Mouse (Mus musculus) gastrocnemius, adult 18-20 months (tissue): ENCODE data around the gene Sesn1. TPM values are rescaled to one million over a fixed set of nuclear protein-coding genes. Genes with fewer than 3 reads are reported as not detected.
"Not testable (repeated sequence)": the region's sequence is repeated elsewhere in the genome, so short reads cannot be mapped to it uniquely, and the experiment has no call there.

Source experiments
- DNase-seq: peaks from one replicate; pipeline ENCODE4 v3.0.0; 2021; ENCODE audit warnings: low spot score
- total RNA-seq, 2 experiments: library from RNA; stranded (reverse); gene quantifications; 2 replicates each; pipeline ENCODE4 v1.2.3; 2021

The Sesn1 gene
- total RNA-seq, 2 experiments from 2014 or later = 17.0 to 40.1 TPM

- no peak for DNase-seq
These were observed 10.7 kb downstream of the Sesn1 start for GRCm38 (mm10) chr10:41820401-41820800.

GRCm38 (mm10) chr10:41821171-41821570 is 11.4 kb downstream of the Sesn1 start:
- DNase-seq = no peak

DNA sequence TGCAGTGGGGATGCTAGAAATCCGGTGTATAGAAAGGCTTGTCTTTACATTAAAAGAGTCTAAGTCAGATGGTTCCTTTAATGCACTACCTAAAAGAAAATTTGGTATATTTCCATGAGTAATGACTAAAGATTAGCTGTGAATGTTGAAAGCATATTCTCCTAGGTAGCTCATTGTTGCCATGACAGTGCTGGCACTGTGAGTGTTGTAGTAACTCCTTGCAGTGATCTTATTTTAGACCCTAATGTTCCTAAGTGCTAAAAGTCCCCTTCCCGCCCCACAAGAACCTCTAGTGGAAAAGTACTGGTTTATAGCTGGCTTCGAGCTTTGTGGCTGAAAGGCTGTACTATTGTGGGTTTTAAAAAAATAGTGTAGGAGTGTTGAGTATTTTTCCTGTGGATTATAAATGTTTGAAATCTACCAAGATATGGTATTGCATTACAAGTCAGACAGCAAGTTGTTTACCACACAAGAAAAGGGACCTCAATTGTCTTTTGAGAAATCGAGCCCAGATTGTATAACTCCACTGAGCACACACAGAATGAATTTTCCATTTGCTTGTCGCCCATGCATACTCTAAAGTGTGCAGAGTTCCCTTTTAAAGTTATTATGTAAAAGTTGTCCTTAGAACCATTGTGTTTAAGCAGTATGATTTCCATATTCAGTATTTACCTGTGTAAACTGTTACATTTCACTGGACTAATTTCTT is 13.0 kb downstream of the Sesn1 start:
- DNase-seq = peak; percentile 38

DNA sequence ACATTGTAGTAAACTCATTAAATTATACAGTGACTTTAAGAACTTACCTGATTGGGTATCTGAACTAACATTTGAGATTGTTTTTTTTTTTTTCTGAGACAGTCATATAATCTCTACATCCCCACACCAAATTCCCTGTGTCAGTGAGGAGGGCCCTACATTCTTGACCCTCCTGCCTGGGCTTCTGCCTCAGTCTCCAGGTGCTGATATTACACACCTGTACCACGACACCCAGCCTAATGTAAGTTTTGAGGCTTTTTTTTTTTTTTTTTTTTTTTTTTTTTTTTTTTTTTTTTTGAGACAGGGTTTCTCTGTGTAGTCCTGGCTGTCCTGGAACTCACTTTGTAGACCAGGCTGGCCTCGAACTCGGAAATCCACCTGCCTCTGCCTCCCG is 13.5 kb downstream of the Sesn1 start:
- DNase-seq = not testable (repeated sequence)

GRCm38 (mm10) chr10:41823916-41824315 is 14.2 kb downstream of the Sesn1 start:
- DNase-seq = no peak

GRCm38 (mm10) chr10:41825041-41825440 is 15.3 kb downstream of the Sesn1 start:
- DNase-seq = no peak

DNA sequence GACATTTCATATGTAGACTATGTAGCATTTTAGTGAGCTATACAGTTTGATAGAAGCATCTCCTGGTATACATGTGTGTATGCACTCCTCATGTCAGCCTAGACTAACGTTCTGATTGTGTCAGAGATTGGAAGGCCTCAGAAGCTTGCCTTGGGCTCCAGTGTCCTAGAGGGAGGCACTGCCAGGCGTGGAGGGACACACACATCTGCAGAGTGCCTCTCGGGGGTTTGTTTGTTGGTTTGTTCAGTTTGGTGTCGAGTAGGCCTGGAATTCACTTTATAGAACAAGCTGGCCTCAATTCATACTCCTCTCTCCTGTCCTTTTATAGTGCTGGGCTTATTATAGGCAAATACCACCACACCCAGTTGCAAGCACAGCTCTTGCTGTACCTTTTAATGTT is 16.3 kb downstream of the Sesn1 start:
- DNase-seq = no peak

DNA sequence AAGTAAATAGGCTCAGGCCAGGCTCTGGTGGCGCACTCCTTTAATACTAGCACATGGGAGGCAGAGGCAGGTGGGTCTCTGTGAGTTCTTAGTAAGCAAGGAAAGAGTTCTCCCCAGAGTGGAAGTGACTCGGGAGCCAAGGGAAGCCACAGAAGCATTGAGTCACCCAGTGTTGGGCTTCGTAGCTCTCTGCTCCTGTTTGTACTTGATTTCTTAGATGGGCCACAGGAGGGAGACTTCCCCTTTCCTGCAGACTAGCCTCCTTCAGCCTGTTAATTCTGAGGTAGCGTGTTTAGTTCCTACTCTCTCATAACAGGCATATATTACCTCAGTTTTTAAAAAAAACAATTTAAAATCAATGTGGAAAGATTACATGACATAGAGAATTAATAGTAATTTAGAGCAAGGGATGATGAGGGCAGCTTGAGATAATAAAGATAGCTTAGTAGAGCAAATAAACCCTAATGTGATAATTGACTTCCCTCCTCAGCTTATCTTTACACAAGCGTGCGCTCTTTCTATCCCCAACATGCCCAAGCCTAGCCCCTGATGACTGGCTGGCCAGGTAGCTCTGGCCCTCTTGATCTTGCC is 16.9 kb downstream of the Sesn1 start:
- DNase-seq = no peak

DNA sequence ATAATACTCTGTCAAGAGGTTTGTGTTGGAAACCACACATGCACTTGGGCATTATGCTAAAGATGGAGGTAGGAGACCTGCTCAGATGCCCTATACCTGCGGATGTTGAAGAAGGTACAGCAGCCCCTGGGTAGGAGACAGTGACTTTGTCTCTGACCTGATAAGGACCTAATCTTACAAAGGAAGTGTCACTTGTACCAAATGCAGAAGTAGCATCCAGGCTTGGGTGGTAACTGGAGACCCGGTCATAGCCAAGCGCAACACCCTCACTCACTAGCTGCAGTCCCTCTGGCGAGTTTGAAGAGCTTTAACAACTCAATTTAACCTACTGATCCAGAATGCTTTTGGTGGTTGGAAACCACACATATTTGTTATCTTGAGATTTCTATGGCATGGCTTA is 18.0 kb downstream of the Sesn1 start:
- DNase-seq = no peak

DNA sequence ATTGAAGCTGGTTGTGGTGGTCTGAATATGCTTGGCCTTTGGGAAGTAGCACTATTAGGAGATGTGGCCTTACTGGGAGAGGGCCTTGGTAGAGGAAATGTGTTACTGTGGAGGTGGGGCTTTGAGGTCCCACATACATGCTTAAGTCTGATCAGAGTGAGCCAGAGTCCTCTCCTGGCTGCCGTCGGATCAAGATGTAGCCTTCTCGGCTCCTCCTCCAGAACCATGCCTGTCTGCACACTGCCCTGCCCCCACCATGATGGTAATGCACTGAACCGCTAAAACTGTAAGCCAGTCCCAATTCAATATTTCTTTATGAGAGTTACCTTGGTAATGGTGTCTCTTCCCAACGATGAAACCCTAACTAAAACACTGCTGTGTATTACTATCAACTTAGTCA is 19.5 kb downstream of the Sesn1 start:
- no peak for DNase-seq

GRCm38 (mm10) chr10:41829980-41830379 is 20.2 kb downstream of the Sesn1 start:
- no peak for DNase-seq

GRCm38 (mm10) chr10:41830445-41830844 is 20.7 kb downstream of the Sesn1 start:
- DNase-seq = no peak

- DNase-seq = peak; percentile 80
These were observed 21.3 kb downstream of the Sesn1 start for GRCm38 (mm10) chr10:41830851-41831522.

GRCm38 (mm10) chr10:41832191-41832590 is 22.5 kb downstream of the Sesn1 start:
- DNase-seq = peak; percentile 70

DNA sequence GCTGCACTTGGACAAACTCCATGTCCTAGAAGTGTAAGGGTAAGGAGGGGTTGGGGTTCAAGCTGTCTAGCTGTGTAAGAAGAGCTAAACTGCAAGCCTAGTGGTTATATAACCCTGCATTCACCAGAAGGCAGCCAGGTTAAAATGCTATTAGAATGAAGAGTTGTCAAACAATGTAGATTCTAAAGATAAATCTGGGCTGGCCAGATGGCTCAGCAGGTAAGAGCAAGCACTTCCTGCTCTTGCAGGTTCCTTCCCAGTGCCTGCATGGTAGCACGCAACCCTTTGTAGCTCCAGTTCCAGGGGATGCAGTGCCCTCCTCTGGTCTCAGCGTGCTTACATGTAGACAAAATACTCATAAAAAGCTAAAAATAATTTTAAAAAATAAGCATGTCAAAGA is 24.4 kb downstream of the Sesn1 start:
- no peak for DNase-seq

DNA sequence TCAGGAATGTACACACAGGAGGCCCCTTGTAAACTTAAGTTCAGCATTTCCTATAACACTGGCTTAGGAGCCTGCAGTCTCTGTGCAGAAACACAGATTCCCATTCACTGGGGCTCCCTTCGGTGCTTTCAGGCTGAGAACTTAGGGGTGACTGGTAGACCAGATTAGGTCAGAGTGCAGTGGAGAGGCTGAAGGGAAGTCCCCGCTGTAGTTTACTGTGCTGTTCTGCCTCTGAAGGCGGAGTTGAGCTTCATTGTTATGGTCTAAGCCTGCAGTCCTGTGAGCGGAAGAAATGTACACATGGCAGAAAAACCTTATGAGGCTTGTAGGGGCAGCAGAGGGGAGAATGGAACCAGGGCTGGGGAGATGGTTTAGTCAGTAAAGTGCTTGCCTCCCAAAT is 29.2 kb downstream of the Sesn1 start:
- no peak for DNase-seq

- no peak for DNase-seq
These were observed 38.0 kb downstream of the Sesn1 start for GRCm38 (mm10) chr10:41847737-41848136.

- DNase-seq = no peak
These were observed 39.0 kb downstream of the Sesn1 start for GRCm38 (mm10) chr10:41848721-41849120.

GRCm38 (mm10) chr10:41859820-41860219 is 50.1 kb downstream of the Sesn1 start:
- no peak for DNase-seq

GRCm38 (mm10) chr10:41860275-41860688 is 50.5 kb downstream of the Sesn1 start:
- DNase-seq = no peak

DNA sequence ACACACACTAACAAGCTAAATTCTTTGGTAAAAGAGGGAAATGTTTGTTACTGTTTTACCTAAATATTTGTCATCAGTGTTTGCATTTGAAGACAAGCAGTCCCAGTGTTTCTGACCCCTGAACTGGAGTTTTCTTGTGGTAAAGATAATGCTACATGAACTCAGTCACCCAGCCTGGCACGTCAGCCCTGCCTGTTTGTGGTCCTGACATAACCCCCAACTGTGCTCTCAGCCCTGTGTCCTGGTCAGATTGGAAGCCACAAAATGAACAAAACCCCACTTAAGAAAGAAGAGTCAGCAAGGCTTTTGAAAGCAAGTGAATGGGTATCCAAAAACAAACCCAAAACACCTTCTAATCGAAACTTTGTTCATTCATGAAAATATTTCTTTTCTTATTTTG is 53.3 kb downstream of the Sesn1 start:
- DNase-seq = no peak

DNA sequence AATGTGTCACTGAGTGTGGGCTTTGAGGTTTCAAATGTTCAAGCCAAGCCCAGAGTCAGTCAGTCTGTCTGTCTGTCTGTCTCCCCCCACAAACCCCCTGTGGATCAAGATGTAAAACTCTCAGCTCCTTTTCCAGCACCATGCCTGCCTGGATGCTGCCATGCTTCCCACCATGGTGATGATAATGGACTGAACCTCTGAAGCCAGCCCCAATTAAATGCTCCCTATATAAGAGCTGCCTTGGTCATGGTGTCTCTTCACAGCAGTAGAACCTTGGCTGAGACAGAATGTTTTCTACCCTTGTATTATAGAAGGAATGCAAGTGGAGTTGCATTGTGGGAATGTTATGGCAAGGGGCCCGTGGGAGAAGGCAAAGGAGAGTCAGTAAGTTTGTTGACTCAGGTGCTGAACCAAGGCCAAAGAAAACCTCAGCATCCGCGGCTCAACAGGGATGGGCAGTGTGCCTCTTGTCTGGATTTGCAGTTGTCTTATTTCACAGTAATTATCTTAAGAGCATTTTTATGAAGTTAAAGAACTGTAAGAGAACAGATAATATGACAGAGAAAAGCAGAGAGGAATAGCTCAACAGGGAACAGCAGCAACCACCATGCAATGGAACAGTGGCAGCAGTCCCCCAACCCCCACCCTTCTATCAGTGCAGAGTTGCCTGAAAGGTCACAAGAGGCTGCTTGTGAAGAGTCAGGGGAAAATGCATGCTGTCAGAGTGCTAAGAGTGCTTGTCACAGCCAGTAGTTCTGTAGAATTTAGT is 56.5 kb downstream of the Sesn1 start:
- DNase-seq = no peak
